Mouse (Mus musculus): Measurements from ENCODE around the gene Rtl10. TPM values are rescaled to one million over a fixed set of nuclear protein-coding genes. Genes with fewer than 3 reads are reported as not detected.

The Rtl10 gene
- polyA plus RNA-seq, 1 experiment from 2014 or later, result 1.7 TPM

GRCm38 (mm10) chr16:18543151-18543829 is 44.6 kb downstream of the Rtl10 start:
- H3K4me1 ChIP-seq (ENCODE audit: control insufficient read depth, insufficient read depth, low read length), result no peaks in the 10 kb centered on the region
- ATAC-seq (ENCODE audit: insufficient read depth, low FRiP score, low TSS enrichment) (no peak), DNase-seq (ENCODE audit: low spot score) (no peak)
- no peak overlapping the region for H3K9ac ChIP-seq (ENCODE audit: low read length)
- H3K27me3 ChIP-seq (ENCODE audit: control insufficient read depth, insufficient read depth, low read length), result no peaks in the 10 kb centered on the region
- no peaks in the 10 kb centered on the region for H3K9me3 ChIP-seq (ENCODE audit: control insufficient read depth, low read length)
- H3K4me3 ChIP-seq (ENCODE audit: low read depth, low read length), result no peak overlapping the region
- H3K27ac ChIP-seq (ENCODE audit: low read depth, low read length), result no peak overlapping the region
- 66% methylated on average over 8 of the region's 8 CpGs for WGBS
- no peak overlapping the region for H3K4me2 ChIP-seq (ENCODE audit: low read depth)
- H3K36me3 ChIP-seq (ENCODE audit: control insufficient read depth, insufficient read depth, low read length), result no peaks in the 10 kb centered on the region

- Histone ChIP-seq H3K27me3 (ENCODE audit: control insufficient read depth, insufficient read depth, low read length) (no peaks in the 10 kb centered on the region), H3K27ac (ENCODE audit: low read depth, low read length) (no peak overlapping the region), H3K36me3 (ENCODE audit: control insufficient read depth, insufficient read depth, low read length) (no peaks in the 10 kb centered on the region), H3K9me3 (ENCODE audit: control insufficient read depth, low read length) (no peaks in the 10 kb centered on the region), H3K9ac (ENCODE audit: low read length) (no peak overlapping the region), H3K4me3 (ENCODE audit: low read depth, low read length) (no peak overlapping the region), H3K4me1 (ENCODE audit: control insufficient read depth, insufficient read depth, low read length) (peaks cover 19% of the 10 kb centered on the region), H3K4me2 (ENCODE audit: low read depth) (no peak overlapping the region)
- ATAC-seq (ENCODE audit: insufficient read depth, low FRiP score, low TSS enrichment) (no peak), DNase-seq (ENCODE audit: low spot score) (no peak)
- WGBS, result 89% methylated on average over 5 of the region's 5 CpGs
Observed at GRCm38 (mm10) chr16:18547891-18548290, 49.2 kb downstream of the Rtl10 start.

Other genes starting within 250 kb of the Rtl10 start
- gene Gm49776, start 240.6 kb upstream of the Rtl10 start, polyA plus RNA-seq (2014; fragmentation: Nextera tagmentation; extraction: Ambion mirVana), result 3.6 and 9.2 TPM in 2 replicates
- gene Dgcr8, start 209.7 kb upstream of the Rtl10 start, polyA plus RNA-seq (2014; fragmentation: Nextera tagmentation; extraction: Ambion mirVana), result 34.0 and 40.9 TPM in 2 replicates
- gene Tango2, start 150.8 kb upstream of the Rtl10 start, polyA plus RNA-seq (2014; fragmentation: Nextera tagmentation; extraction: Ambion mirVana), result 43.4 and 49.8 TPM in 2 replicates
- gene Arvcf, start 150.7 kb upstream of the Rtl10 start, polyA plus RNA-seq (2014; fragmentation: Nextera tagmentation; extraction: Ambion mirVana), result 81.6 and 82.2 TPM in 2 replicates
- gene Txnrd2, start 72.5 kb upstream of the Rtl10 start, polyA plus RNA-seq (2014; fragmentation: Nextera tagmentation; extraction: Ambion mirVana), result 20.4 TPM in 2 replicates
- gene Comt, start 72.0 kb upstream of the Rtl10 start, polyA plus RNA-seq (2014; fragmentation: Nextera tagmentation; extraction: Ambion mirVana), result 60.8 and 64.0 TPM in 2 replicates
- gene Gnb1l, start 188 bp upstream of the Rtl10 start, polyA plus RNA-seq (2014; fragmentation: Nextera tagmentation; extraction: Ambion mirVana), result 11.5 and 13.3 TPM in 2 replicates
- gene Tbx1, start 91.8 kb downstream of the Rtl10 start, polyA plus RNA-seq (2014; fragmentation: Nextera tagmentation; extraction: Ambion mirVana), result 3.8 and 5.3 TPM in 2 replicates
- gene Gp1bb, start 123.5 kb downstream of the Rtl10 start, polyA plus RNA-seq (2014; fragmentation: Nextera tagmentation; extraction: Ambion mirVana), result 9.5 and 11.4 TPM in 2 replicates
- gene Gm49601, start 127.5 kb downstream of the Rtl10 start, polyA plus RNA-seq (2014; fragmentation: Nextera tagmentation; extraction: Ambion mirVana), result 3.6 and 3.8 TPM in 2 replicates
- gene Sept5, start 131.1 kb downstream of the Rtl10 start, polyA plus RNA-seq (2014; fragmentation: Nextera tagmentation; extraction: Ambion mirVana), result 68.6 and 79.8 TPM in 2 replicates